In the genomic region with DNA sequence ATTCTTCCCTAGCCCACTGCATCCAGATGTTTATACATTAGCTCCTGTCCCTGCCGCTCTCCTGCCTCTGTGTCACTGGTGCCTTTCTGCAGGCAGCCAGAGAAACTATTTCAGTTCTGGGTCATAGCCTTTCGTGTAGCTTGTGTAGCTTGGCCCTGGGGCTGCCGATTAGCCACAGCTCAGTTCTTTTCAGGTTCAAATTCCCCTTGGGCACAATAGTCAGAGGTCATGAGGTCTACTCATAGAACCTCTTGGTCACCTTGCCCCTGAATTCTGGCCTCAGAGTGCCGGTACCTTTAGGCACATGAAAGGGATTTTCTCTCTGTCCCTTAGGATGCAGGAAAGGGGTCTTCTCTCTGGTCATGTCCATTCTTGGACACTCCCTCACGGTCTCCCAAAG, we compare ENCODE assay signal across 22 mouse cellular contexts.
DNase-seq lines count a peak whose midpoint lies in the region; ATAC-seq and TF ChIP-seq lines count a peak whose summit lies in the region.
"Had no signal": no experiment of that assay in that cellular context is flagged by ENCODE, and none has a peak within 500 bp of the region (broad histone marks: within the 10 kb centered on the region; RNA-seq: fewer than 3 reads in every experiment).

No protein-coding gene starts in this region.

- TF ChIP-seq CTCF in kidney, postnatal 0 days (IDR thresholded peaks at IDR 0.05; ENCODE audit: low read depth) = no peak

- no peak for ATAC-seq in kidney, embryonic 15.5 days (replicated peaks; ENCODE audit: low FRiP score)
- no peak for ATAC-seq in kidney, postnatal 0 days (replicated peaks; ENCODE audit: low FRiP score, low read depth)
- ATAC-seq: activated CD4-positive, CD25-positive, alpha-beta regulatory T cell, adult 4 months; forebrain, embryonic 15.5 days had no signal

- no peaks in the 10 kb centered on the region for H3K27me3 ChIP-seq in kidney, embryonic 15.5 days
- no peaks in the 10 kb centered on the region for H3K27me3 ChIP-seq in kidney, postnatal 0 days (ENCODE audit: insufficient read depth, low read length)
- H3K27me3 ChIP-seq: CH12.LX; forebrain, embryonic 15.5 days; heart, embryonic 15.5 days; Patski had no signal

- 58% methylated on average over 5 of the region's 5 CpGs for WGBS in kidney, embryonic 15.5 days
- 56% methylated on average over 5 of the region's 5 CpGs for WGBS in kidney, postnatal 0 days

- H3K36me3 ChIP-seq in kidney, embryonic 15.5 days = peaks cover 87% of the 10 kb centered on the region
- H3K36me3 ChIP-seq in kidney, postnatal 0 days (ENCODE audit: insufficient read depth, low read length) = peaks cover 55% of the 10 kb centered on the region

- H3K4me2 ChIP-seq in kidney, embryonic 15.5 days = no peak overlapping the region
- H3K4me2 ChIP-seq in kidney, postnatal 0 days (ENCODE audit: low read length) = no peak overlapping the region
- H3K4me2 ChIP-seq: forebrain, embryonic 15.5 days; heart, embryonic 11.5 days; heart, embryonic 15.5 days; hindbrain, embryonic 14.5 days had no signal

- H3K9me3 ChIP-seq in kidney, embryonic 15.5 days (replicated peaks) = no peaks in the 10 kb centered on the region
- H3K9me3 ChIP-seq in kidney, postnatal 0 days (replicated peaks; ENCODE audit: low read length) = no peaks in the 10 kb centered on the region
- H3K9me3 ChIP-seq: forebrain, embryonic 15.5 days; heart, embryonic 15.5 days; hindbrain, embryonic 10.5 days had no signal

- intact Hi-C loops in gastrocnemius, postnatal 14 days (cut with DNase I; ENCODE audit: low total_unique reads) = no loop called here
- intact Hi-C loops in left cerebral cortex, postnatal 4 days (cut with DNase I) = no loop called here

- H3K4me1 ChIP-seq in kidney, embryonic 15.5 days = peaks cover 37% of the 10 kb centered on the region
- 0 out of 2 replicates have a peak, but pooled peaks cover 5% of the 10 kb centered on the region for H3K4me1 ChIP-seq in kidney, postnatal 0 days (replicated peaks; ENCODE audit: insufficient read depth, low read length)
- H3K4me1 ChIP-seq: forebrain, embryonic 15.5 days had no signal

- peak overlapping the region; percentile 77 for H3K27ac ChIP-seq in kidney, embryonic 15.5 days
- 0 out of 2 replicates have a peak overlapping the region, but pooled peaks have one; percentile 19 for H3K27ac ChIP-seq in kidney, postnatal 0 days
- H3K27ac ChIP-seq: forebrain, embryonic 15.5 days; heart, adult 2 months; heart, embryonic 15.5 days; hindbrain, embryonic 10.5 days; hindbrain, embryonic 14.5 days had no signal

- no peak overlapping the region for H3K9ac ChIP-seq in kidney, embryonic 15.5 days
- H3K9ac ChIP-seq in kidney, postnatal 0 days (ENCODE audit: low read depth, low read length) = no peak overlapping the region
- H3K9ac ChIP-seq: forebrain, embryonic 15.5 days; heart, embryonic 15.5 days; hindbrain, embryonic 14.5 days had no signal

- H3K4me3 ChIP-seq in kidney, embryonic 15.5 days (replicated peaks) = no peak overlapping the region
- no peak overlapping the region for H3K4me3 ChIP-seq in kidney, postnatal 0 days (replicated peaks; ENCODE audit: low read depth, low read length)
- H3K4me3 ChIP-seq: forebrain, embryonic 15.5 days; heart, adult 2 months; heart, embryonic 15.5 days; hindbrain, embryonic 10.5 days had no signal

- peak; percentile 1 for DNase-seq in gastrocnemius, postnatal 14 days
- no peak for DNase-seq in gastrocnemius, adult 8-10 months (ENCODE audit: low spot score in 2 of 2)
- peak; percentile 62 to 74 for DNase-seq in kidney, adult 8-10 months
- no peak for DNase-seq in kidney, postnatal 4 days
- DNase-seq in kidney, postnatal 0 days (ENCODE audit: low spot score) = no peak
- no peak for DNase-seq in left cerebral cortex, postnatal 4 days
- DNase-seq in adrenal gland, adult (ENCODE audit: inconsistent age in 2 of 2, low spot score in 1 of 2) = no peak
- DNase-seq: adrenal gland, adult 2 months; adrenal gland, postnatal 25 days; cerebellum, adult 18-20 months; cerebellum, postnatal 10 days; heart, postnatal 14 days had no signal

Comparison
In these comparisons a context has a peak if more than half of its experiments do, and no peak if none do; other contexts are left out.
1. DNase-seq: peak in gastrocnemius, postnatal 14 days (single experiment) and kidney, adult 8-10 months (2 of 2); none in gastrocnemius, adult 8-10 months (0 of 2), kidney, postnatal 4 days (0 of 2), kidney, postnatal 0 days (single experiment), left cerebral cortex, postnatal 4 days (single experiment) and adrenal gland, adult (0 of 2).